Mouse (Mus musculus): ENCODE measurements around the gene Zfp654.
A peak's percentile ranks its signal among the peaks of the same experiment; 100 is the strongest.
"Not testable (repeated sequence)": the region's sequence is repeated elsewhere in the genome, so short reads cannot be mapped to it uniquely, and the experiment has no call there.

Gene Zfp654

DNA sequence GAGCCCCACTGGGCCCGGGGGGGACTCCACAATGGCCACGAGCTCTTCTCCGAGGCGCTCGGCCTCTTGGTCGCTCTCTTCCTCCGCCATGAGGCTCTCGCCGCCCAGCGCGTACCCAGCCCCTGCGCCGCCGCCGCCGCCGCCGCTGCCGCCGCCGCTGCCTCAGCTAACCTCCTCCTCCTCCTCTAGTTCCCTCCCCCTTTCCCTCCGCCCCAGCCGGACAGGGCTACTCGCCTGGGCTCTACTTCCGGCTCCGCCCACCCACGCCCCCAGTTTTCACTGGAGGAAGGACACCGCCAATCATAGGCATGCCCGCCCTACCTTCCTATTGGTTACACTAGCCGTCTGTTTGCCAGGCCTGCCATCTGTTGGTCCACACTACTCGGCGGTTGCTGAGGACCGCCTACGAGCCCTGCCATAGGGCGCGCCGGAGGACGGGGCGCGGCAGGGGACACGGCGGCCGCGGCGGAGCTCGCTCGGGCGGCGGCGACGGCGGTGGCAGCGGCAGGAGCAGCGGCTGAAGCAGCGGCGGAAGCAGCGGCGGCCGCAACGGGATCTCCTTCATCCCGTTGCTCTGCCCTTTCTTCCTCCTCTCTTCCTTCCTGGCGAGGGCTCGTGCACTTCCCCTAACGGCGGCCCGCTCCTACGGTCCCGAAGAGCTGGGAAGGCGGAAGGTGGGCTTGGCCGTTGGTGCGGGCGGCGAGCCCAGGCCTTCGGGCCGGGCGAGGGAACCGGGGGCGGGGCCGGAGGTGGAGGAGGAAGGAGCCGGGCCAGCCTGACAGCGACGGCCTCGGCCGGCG is at the start of gene Zfp654, which contains the start of gene Cggbp1:
Zfp654 (minus strand) TSS at position 90 of the 800 bp plus-strand sequence.
Cggbp1 (plus strand) TSS at position 434 of the 800 bp plus-strand sequence.
- DNase-seq (ENCODE audit: low spot score in 2 of 2) = peak; percentile 100

- no peak for DNase-seq (ENCODE audit: low spot score in 2 of 2)
These were observed 47.6 kb upstream of the Zfp654 start for GRCm38 (mm10) chr16:64899084-64899483.

DNA sequence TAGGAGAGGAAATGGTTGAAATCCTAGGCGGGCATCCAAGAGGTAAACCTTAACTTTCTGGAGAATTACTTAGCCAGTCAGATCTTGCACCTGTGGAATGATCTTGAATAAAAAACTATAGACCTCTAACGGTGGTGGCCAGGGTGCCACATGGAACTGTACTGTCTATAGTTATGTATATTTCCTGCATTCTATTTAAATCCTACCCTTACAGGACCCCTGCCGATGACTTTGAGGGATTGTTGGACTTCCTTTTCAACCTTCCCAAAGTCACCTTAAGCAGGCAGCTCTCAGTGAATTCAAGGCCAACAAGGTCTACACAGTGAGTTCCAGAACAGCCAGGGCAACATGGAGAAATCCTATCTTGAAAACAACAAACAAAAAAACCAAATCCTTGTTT is 38.0 kb upstream of the Zfp654 start:
- no peak for DNase-seq (ENCODE audit: low spot score in 2 of 2)

GRCm38 (mm10) chr16:64885547-64885946 is 34.1 kb upstream of the Zfp654 start:
- DNase-seq (ENCODE audit: low spot score in 2 of 2) = no peak

DNA sequence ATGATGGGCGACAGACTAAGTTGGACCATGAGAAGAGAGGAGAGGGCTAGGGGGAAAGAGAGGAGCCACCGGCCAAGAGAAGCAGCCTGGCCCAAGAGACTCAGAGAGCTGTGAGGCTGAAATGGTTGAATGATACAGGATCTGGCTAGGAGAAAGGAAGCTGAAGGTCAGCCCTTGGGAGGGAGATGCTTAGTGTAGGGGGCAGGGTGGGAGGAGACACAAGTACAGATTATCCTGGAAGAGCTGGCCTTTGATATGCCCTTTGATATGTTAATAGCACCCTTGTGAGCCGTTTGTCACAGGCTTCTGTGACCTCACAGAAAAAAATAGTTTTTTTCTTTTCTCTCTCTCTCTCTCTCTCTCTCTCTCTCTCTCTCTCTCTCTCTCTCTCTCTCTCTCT is 33.7 kb upstream of the Zfp654 start:
- no peak for DNase-seq (ENCODE audit: low spot score in 2 of 2)

DNA sequence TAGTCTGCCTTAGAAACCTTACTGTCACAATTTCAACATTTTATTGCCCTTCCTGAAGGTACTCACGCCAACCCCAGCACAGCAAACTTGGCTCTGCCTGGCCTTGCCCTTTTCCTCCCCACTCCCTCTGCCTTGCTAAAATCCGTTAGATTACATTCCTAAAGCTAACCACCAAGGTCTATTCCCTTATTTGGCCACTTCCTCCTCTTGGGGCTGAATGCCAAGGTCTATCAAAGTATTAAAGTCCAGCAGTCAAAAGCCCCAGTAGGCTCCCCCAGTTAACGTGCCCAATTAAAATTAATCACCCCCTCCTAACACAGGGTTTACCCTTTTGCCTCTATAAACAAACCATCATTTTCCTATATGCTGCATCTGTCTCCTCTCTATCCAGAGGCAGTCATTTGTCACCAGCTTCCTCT is 33.0 kb upstream of the Zfp654 start:
- no peak for DNase-seq (ENCODE audit: low spot score in 2 of 2)

- DNase-seq (ENCODE audit: low spot score in 2 of 2) = no peak
These were observed 32.4 kb upstream of the Zfp654 start for GRCm38 (mm10) chr16:64883896-64884295.

GRCm38 (mm10) chr16:64881442-64881841 is 30.0 kb upstream of the Zfp654 start:
- DNase-seq (ENCODE audit: low spot score in 2 of 2) = no peak

DNA sequence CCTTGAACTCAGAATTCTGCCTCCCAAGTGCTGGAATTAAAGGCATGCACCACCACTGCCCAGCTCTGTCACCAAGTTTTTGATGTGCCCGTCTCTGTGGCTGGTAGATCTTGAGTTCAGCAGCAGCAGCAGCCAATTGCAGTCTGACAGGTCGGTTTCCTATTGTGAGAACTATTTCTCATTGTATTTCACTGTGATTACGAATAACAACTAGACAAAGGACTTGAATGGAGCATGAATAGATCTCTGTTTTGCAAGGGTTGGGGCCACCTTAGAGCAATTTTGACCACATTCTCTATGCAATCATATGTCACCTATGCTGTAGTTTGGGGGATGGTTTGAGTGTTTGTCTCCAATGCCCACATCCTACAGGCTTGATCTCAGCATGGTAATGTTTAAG is 29.5 kb upstream of the Zfp654 start:
- no peak for DNase-seq (ENCODE audit: low spot score in 2 of 2)

- no peak for DNase-seq (ENCODE audit: low spot score in 2 of 2)
These were observed 28.3 kb upstream of the Zfp654 start for GRCm38 (mm10) chr16:64879735-64880134.

DNA sequence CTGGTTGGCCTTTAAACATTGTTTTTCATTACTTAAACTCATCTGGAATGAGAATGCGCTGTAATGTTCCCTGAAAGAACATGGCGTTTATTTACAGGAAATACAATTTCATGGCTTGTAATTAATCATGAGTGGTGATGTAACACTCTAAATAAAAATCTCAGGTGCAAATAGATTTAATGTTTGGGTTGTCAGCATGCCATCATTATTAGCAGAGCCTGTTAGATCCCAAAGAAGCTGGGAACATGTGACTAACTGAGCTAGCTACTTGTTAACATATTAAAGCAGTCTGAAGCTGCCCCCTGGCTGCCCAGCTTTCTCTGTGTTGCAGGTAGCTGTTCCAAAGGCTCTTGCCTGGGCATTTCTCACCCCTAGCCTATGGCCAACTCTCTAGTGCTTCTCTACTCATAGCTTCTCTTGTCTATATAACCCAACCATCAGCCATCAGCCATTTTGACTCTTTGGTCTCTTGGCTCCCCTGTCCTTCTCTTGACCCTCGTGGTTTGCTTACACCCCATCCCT is 27.2 kb upstream of the Zfp654 start:
- no peak for DNase-seq (ENCODE audit: low spot score in 2 of 2)

DNA sequence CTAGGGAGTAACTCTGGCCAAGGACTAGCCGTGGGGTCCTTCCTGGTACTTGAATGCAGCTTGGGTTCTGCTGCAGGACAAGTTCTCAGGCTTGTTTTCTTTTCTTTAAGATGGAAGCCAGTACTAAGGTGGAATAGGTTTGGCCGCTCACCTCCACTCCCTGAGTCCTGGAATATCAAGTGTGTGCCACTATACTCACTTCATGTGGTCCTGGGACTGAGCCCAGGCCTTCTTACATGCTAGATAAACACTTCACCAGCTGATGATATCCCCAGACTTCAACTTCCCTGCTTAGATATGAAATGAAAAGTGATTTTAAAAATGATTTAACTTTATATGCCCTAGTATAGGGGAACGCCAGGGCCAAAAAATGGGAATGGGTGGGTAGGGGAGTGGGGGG is 25.9 kb upstream of the Zfp654 start:
- DNase-seq (ENCODE audit: low spot score in 2 of 2) = no peak

- DNase-seq (ENCODE audit: low spot score in 2 of 2) = no peak
These were observed 25.3 kb upstream of the Zfp654 start for GRCm38 (mm10) chr16:64876631-64877265.

DNA sequence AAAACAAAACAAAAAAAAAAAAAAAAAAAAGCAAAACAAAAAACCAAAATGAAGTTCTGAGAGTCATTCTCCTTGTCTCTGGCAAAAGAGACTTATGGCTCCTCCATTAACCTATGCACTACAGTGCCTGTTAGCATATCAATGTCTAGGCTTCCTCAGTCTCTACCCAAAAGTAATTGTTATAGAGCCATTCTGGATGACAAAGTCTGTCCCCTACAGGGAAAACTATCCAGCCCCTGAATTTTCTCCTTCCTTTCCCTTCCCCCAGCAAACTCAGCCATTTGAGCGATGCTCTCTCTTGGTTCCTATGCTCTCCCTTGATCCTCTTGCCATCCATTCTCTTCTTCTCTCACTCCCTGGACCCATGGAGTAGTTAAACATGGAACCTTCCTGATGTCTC is 24.4 kb upstream of the Zfp654 start:
- DNase-seq (ENCODE audit: low spot score in 2 of 2) = no peak

DNA sequence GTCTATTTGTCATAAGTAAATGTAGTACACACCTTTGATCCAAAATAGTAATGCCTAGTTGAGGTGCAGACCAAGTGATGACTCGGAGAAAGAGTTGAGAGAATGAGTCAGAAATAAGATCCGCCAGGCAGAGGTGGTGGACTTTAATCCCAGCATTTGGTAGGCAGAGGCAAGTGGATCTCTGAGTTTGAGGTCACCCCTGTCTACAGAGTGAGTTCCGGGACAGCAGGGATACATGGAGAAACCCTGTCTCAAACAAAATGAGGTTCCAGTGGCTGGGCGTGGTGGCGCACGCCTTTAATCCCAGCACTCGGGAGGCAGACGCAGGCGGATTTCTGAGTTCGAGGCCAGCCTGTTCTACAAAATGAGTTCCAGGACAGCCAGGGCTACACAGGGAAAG is 23.9 kb upstream of the Zfp654 start:
- no peak for DNase-seq (ENCODE audit: low spot score in 2 of 2)

DNA sequence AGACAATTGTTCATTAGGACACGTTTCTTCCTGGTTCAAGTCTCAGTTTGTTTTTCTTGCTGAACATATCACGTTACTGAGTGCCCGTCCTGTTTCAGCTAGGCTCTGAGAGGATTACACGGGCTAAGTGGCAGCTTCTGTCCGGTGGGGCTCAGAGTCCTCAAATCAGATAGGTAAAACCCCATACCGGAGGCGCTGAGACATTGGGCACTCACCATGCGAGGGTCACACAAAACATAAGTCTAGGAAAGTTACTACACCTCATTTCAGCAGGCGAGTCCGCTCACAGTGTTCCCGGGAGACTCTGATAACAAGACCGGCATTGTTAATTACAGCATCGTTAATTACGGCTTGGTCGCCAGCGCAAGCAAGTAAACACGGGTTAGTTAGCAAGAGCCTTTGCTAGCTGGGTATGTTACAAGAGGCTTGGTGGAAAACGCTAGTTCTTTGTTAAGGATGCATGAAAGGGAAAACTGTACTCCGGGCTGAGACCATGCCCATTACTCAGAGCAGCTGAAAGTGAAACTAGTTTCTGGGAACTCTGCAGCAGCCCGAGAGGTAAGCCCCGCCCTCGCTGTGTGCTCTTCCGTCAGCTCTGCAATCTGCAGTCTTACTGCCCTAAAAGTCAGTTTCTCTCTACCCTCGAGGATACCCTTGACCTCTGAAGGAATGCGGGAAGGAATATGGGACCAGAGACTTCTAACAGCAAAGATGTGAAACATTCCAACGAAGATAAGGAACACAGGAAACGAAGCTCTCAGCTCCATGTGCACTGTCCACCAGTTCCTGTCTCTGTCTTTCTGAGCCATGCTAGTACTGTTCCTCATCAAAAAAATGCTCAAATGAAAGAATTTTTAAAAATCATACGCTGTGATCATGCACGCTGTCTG is 22.2 kb upstream of the Zfp654 start:
- DNase-seq (ENCODE audit: low spot score in 2 of 2) = peak; percentile 37 to 43

DNA sequence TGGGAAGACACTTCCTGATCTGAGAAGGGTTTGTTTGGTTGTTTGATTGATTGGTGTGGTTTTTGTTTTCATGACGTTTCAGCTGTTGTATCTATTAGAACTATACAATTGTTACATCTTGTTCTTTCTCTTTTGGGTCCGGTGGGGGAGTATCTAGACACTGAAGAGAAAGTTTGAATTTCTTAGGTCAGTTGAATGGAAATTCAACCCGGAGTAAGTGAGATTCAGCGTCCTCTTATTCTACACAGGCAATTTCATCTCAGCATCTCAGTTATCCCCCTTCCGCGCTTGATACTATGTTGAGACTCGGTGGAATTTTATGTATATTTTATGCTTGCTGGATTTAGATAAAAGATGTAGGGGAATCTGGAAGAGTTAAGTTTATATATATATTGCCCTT is 21.4 kb upstream of the Zfp654 start:
- DNase-seq (ENCODE audit: low spot score in 2 of 2) = no peak

- no peak for DNase-seq (ENCODE audit: low spot score in 2 of 2)
These were observed 20.8 kb upstream of the Zfp654 start for GRCm38 (mm10) chr16:64872296-64872695.

DNA sequence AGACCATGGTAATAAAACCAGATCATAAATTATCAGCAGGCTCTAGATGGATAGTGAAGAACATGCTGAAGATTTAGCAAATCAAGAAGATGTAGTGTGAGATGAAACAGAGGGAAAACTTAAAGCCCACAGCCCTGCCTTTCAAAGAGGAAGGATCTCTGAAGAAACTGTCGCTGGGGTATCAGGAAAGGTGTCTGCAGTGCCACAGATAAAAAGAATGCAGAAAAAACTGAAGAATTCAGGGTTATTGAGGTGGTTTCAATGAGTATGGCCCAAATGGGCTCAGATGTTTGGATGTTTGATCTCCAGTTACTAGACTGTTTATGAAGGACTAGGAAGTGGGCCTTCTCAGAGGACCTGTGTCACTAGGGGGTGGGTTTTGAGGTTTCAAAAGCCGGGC is 18.2 kb upstream of the Zfp654 start:
- no peak for DNase-seq (ENCODE audit: low spot score in 2 of 2)

- no peak for DNase-seq (ENCODE audit: low spot score in 2 of 2)
These were observed 17.2 kb upstream of the Zfp654 start for GRCm38 (mm10) chr16:64868613-64869012.

DNA sequence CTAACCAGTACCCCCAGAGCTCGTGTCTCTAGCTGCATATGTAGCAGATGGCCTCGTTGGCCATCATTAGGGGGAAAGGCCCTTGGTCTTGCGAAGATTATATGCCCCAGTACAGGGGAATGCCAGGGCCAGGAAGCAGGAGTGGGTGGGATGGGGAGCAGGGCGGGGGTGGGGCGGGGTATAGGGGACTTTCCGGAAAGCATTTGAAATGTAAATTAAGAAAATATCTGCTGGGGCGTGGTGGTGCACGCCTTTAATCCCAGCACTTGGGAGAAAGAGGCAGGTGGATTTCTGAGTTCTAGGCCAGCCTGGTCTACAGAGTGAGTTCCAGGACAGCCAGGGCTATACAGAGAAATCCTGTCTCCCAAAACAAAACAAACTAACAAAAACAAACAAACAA is 14.4 kb upstream of the Zfp654 start:
- DNase-seq (ENCODE audit: low spot score in 2 of 2) = not testable (repeated sequence)

DNA sequence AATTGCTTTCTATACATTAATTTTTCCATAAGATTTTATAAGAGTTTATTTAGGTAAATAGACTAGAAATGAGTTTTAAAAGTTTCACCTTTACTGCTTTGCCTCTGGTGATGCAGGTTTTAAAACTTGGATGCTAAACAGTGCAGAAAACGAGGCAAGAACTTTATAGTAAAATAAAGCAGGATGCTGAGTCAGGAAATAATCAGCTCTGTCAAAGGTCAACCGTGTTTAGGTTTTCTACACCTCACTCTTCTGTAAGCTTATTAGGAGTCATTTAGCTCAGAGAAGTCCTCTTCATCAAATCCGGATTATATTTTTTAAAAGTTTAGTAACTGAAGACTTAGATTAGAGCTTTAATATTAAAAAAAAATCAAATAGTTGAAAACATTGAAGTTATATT is 5.5 kb upstream of the Zfp654 start:
- DNase-seq (ENCODE audit: low spot score in 2 of 2) = no peak

Data from right cerebral cortex, postnatal 10 days (tissue).